Mouse (Mus musculus) left cerebral cortex, adult 18-20 months (tissue): ENCODE data around the gene Col4a6. TPM values are rescaled to one million over a fixed set of nuclear protein-coding genes. Genes with fewer than 3 reads are reported as not detected.

Experiments used
- DNase-seq, 2 experiments: peaks; one replicate each; pipeline ENCODE4 v3.0.0; 2021 to 2022; ENCODE audit warnings: low spot score in 2 of 2, mixed read lengths in 1 of 2
- long read RNA-seq, 2 experiments: library from polyadenylated mRNA; stranded (forward); transcript quantifications; one replicate each; pipeline ENCODE4 v2.0.0; 2021
- total RNA-seq, 2 experiments: library from RNA; stranded (reverse); gene quantifications; 2 replicates each; pipeline ENCODE4 v1.2.3; 2021

Gene Col4a6
- total RNA-seq = 1 to 10 TPM; 1.1 to 1.3 TPM
- long read RNA-seq, experiment 1 = 0 reads
- long read RNA-seq, experiment 2 = 0 reads

- no peak for DNase-seq
Observed at GRCm38 (mm10) chrX:141473470-141474302, at the start of gene Col4a6. TSS of gene Col4a6 (minus strand) at chrX:141474076.

- no peak for DNase-seq
Observed at GRCm38 (mm10) chrX:141503125-141503524, 29.2 kb upstream of the Col4a6 start.

DNA sequence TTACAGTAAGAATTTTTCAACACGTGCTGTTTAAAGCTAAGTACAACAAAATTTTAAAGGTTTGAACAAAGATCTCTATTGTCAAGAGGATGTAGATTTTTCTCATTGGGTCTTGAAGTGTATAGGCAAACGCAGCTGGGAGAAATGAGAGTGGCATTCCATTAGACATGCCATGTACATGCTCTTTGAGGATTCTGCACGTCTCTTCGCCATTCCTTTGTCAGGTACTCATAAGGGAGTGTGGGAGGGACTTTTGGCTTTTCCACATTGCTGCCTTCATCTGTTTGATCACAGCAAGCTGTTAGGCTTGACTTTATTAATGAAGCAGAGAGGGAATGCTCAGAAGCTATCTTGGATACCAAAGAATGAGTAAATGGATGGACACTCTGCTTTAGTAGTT lies 20.7 kb upstream of the Col4a6 start:
- no peak for DNase-seq

- peak in 1 of 2 experiments; percentile 1 for DNase-seq
Observed at GRCm38 (mm10) chrX:141475566-141476327, 1.9 kb upstream of the Col4a6 start.

DNA sequence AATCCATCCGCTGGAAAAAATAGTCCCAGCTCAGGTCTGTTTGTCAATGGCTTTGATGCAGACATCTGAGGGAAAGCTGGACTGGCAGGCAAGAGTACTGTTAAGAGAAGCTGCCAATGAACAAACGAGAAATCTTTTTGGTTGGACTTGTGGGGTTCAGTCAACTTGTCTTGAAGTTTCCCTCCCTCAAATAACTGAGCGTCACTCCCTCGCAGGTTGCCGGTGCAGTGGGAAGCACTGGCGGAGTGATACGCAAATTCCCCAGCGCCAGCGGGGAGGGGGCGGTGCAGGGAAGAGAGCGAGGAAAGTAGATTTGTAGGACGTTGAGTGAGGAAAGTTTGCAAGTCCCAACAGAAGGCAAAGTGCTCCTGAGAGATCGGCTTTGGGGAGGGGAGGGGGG lies 1.2 kb upstream of the Col4a6 start, which contains the start of gene Col4a5:
TSS of gene Col4a5 (plus strand) at position 276 of the 400 bp plus-strand sequence.
- DNase-seq = peak; percentile 8 to 27

DNA sequence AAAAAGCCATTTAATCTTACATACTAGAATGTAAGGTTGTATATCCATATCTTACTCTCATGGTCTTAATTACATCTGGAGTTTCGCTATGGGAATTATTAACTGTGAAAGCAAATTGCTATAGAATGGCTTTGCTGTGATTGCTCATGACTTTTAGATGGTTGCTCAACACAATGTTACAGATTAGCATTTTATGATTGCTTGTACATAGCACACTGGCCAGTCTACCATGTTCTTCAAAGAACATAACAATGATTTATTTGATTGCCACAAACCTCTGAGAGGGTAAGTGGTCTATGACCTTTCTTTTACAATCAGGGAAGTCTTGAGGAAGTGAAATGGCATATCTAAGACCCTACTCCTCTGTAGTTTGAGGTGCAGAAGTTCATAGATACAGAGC lies 25.9 kb downstream of the Col4a6 start:
- DNase-seq = no peak

GRCm38 (mm10) chrX:141439423-141439822 lies 34.5 kb downstream of the Col4a6 start:
- DNase-seq = no peak

- DNase-seq = no peak
Observed at GRCm38 (mm10) chrX:141436780-141437179, 37.1 kb downstream of the Col4a6 start.

- DNase-seq = no peak
Observed at GRCm38 (mm10) chrX:141415318-141415717, 58.6 kb downstream of the Col4a6 start.

DNA sequence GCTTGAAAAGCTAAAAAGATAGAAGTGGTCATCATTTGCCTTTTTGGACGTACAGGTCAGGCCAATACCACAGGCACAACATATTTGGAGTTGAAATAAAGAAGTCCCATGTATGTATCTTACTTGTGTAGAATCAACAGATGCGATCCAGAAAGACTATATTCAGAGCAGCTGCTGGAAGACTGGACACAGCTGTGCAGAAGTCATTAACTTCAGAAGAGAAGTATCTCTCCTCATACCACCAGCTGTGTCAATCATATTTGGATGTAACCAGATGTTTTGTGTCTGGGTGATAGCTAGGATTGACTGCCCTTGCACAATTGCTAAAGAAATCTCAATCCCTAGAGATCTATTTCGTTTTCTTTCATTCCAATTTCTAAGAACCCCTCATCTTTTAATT lies 77.6 kb downstream of the Col4a6 start:
- no peak for DNase-seq

GRCm38 (mm10) chrX:141385399-141386105 lies 88.3 kb downstream of the Col4a6 start:
- no peak for DNase-seq

GRCm38 (mm10) chrX:141384632-141385031 lies 89.2 kb downstream of the Col4a6 start:
- no peak for DNase-seq

DNA sequence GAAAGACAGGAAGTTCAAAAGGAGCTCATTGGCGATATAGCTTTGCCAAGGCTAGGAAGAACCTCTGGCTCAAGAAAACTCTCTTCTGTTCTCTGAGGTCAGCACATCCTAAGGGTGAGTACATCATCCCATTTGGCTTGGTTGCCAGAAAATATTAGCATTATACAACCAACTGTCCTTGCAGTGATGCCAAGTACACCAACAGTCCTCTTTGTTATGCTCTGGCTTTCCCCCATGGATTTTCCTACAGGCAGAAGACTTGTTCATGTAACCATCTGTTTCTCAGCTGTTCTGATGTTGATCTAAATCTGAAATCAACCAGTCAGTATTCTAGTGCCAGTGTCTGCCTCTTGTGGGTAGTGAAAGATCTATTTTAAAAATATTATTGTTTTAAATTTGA lies 103.6 kb downstream of the Col4a6 start:
- no peak for DNase-seq

GRCm38 (mm10) chrX:141363331-141363730 lies 110.5 kb downstream of the Col4a6 start:
- no peak for DNase-seq

DNA sequence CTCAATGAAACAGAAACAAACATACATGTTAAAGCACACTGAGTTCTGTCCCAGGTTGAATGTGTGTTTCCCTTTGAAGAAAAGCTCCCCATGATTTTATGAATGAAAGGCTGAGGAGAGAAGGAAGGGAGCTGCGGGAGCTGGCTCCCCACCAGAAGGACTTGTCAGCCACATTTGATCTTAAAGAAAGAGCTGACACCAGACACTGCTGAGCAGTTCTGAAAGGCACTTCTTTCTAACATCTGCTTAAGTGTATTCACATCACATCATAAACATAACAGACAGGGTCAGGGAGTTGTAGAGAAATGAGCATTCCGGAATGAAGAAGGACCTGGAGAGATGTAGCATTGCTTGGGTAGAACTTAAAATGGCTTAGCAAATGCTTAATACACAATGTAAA lies 132.5 kb downstream of the Col4a6 start:
- DNase-seq = no peak

- DNase-seq = no peak
Observed at GRCm38 (mm10) chrX:141328044-141328443, 145.8 kb downstream of the Col4a6 start.

DNA sequence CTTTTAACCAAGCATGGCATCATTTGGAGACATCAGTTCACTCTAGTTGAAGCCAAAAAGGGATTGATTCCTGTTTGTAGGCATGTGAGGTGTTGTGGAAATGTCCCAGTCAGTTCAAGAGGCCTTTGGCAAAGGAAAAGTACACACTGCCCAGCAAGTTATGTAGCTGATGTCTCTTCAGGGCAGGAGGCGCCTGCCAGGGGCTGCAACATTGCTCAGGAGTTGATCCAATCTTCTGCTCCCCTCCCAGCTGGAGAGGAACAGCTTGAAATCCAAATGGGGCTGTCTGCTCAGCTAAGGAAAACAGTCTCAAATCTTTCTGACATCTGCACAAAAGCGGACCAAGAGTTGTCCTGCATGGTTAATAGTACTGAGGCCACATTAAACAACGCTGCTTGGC lies 149.7 kb downstream of the Col4a6 start:
- DNase-seq = no peak

DNA sequence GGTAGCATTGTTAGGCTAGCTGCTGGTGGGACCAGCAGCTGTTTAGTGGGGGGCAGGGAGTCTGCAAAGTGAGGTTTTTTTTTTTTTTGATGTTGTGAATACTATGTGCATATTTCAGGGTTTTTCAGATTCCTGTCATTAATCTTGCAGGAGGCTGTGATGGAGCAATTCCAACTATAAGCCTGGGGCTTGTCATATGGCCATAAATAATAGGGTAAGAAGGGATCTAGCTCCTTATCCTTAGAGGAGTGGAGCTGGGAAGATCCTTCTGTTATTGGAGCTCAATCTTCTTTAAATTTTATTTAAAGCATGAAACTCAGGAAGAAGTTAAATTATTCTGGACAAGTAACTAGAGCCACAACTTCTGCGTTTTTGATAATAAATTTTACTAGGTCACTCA lies 157.7 kb downstream of the Col4a6 start:
- DNase-seq = no peak

- no peak for DNase-seq
Observed at GRCm38 (mm10) chrX:141315795-141316194, 158.1 kb downstream of the Col4a6 start.

- no peak for DNase-seq
Observed at GRCm38 (mm10) chrX:141292702-141293462, 181.0 kb downstream of the Col4a6 start.

DNA sequence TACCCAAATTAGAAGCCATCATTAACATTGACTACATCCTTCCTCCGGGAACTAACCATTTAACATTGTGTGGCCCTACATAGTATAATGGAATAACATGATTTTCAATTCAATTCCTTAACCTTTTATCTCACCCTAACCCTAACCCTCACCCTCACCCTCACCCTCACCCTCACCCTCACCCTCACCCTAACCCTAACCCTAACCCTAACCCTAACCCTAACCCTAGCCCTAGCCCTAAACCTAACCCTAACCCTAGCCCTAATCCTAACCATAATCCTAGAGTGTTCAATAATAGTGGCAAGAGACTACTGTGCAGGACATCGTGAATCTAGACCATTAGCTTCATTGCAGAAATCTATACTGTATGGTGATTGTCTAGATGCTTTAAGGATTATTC lies 197.5 kb downstream of the Col4a6 start:
- DNase-seq = no peak
